In the genomic region with DNA sequence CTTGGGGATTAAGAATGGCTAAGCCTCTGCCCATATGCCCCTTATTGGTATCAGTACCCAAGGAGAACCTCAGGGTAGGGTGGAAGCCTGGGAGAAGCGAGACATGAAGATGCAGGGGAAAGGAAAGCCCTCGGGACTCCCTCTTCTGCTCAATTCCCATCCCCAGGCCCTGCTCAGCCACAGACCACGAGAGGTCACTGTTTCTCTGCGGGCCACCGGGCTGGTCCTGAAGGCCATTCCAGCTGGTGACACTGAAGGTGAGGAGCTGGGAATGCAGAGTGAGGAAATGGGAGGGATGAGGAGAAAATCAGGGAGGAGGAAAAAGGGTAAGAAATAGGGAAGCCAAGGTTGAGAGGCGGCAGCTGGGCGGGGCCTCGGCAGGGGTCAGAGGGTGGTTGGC, we compare ENCODE assay signal across 7 mouse cellular contexts. TPM values are rescaled to one million over a fixed set of nuclear protein-coding genes. Genes with fewer than 3 reads are reported as not detected.
DNase-seq lines count a peak whose midpoint lies in the region; ATAC-seq and TF ChIP-seq lines count a peak whose summit lies in the region.

No protein-coding gene starts in this region.

- no peaks in the 10 kb centered on the region for H3K36me3 ChIP-seq in liver, adult 2 months (ENCODE audit: control insufficient read depth, insufficient read depth, low read length)
- H3K36me3 ChIP-seq in liver, embryonic 12.5 days, result no peaks in the 10 kb centered on the region
- H3K36me3 ChIP-seq in midbrain, postnatal 0 days (ENCODE audit: insufficient read depth, low read length), result no peaks in the 10 kb centered on the region

- no peaks in the 10 kb centered on the region for H3K27me3 ChIP-seq in liver, adult 2 months (ENCODE audit: control insufficient read depth, insufficient read depth, low read length)
- no peaks in the 10 kb centered on the region for H3K27me3 ChIP-seq in liver, embryonic 12.5 days (replicated peaks)
- H3K27me3 ChIP-seq in midbrain, postnatal 0 days (ENCODE audit: insufficient read depth, low read length), result no peaks in the 10 kb centered on the region

- no peaks in the 10 kb centered on the region for H3K79me2 ChIP-seq in liver, adult 2 months (ENCODE audit: control insufficient read depth, insufficient read depth, low read length)

- H3K4me3 ChIP-seq in liver, adult 2 months (ENCODE audit: insufficient read depth, low read depth, low read length), result no peak overlapping the region
- H3K4me3 ChIP-seq in liver, embryonic 12.5 days, result no peak overlapping the region
- H3K4me3 ChIP-seq in midbrain, postnatal 0 days (ENCODE audit: low read depth, low read length), result no peak overlapping the region

- no peak overlapping the region for H3K27ac ChIP-seq in liver, adult 2 months (replicated peaks; ENCODE audit: insufficient read depth, low read depth, low read length)
- H3K27ac ChIP-seq in liver, embryonic 12.5 days, result no peak overlapping the region
- H3K27ac ChIP-seq in midbrain, postnatal 0 days (ENCODE audit: low read depth, low read length), result no peak overlapping the region

- DNase-seq in liver, adult 2 months (ENCODE audit: extremely low read depth, low read depth, low spot score), result no peak
- peak; percentile 59 for DNase-seq in embryo, embryonic 11 days
- peak; percentile 56 to 73 for DNase-seq in heart, postnatal 14 days
- DNase-seq in midbrain, postnatal 0 days (ENCODE audit: low spot score), result no peak
- no peak for DNase-seq in spleen, postnatal 14 days (ENCODE audit: low spot score in 2 of 2)
- DNase-seq in thymus, adult 18-20 months, result no peak

- TF ChIP-seq CTCF in liver, adult 2 months (IDR thresholded peaks at IDR 0.05; ENCODE audit: low read depth, low read length), result peak; percentile 56
- TF ChIP-seq CTCF in midbrain, postnatal 0 days (IDR thresholded peaks at IDR 0.05), result peak; percentile 69

- no peak overlapping the region for H3K4me2 ChIP-seq in liver, embryonic 12.5 days
- no peak overlapping the region for H3K4me2 ChIP-seq in midbrain, postnatal 0 days (ENCODE audit: low read depth, low read length, poor library complexity, severe bottlenecking)

- TF ChIP-seq POLR2A in liver, adult 2 months (IDR thresholded peaks at IDR 0.05; ENCODE audit: extremely low read depth, insufficient read depth, low read length), result no peak

- intact Hi-C loops in heart, postnatal 14 days (cut with DNase I), result loop anchor here (2.0 kb wide), 1 partner anchor 60 kb away; no protein-coding TSS in a partner anchor

- WGBS in liver, adult 2 months, result 32% methylated on average over 8 of the region's 8 CpGs
- WGBS in liver, embryonic 12.5 days (ENCODE audit: insufficient replicate concordance), result 34% methylated on average over 8 of the region's 8 CpGs
- 15% methylated on average over 8 of the region's 8 CpGs for WGBS in midbrain, postnatal 0 days

- no peak overlapping the region for H3K9ac ChIP-seq in liver, adult 2 months (ENCODE audit: low read depth, low read length)
- H3K9ac ChIP-seq in liver, embryonic 12.5 days, result no peak overlapping the region
- no peak overlapping the region for H3K9ac ChIP-seq in midbrain, postnatal 0 days (replicated peaks; ENCODE audit: low read length, poor library complexity, severe bottlenecking)

- no peaks in the 10 kb centered on the region for H3K9me3 ChIP-seq in liver, embryonic 12.5 days (replicated peaks)
- no peaks in the 10 kb centered on the region for H3K9me3 ChIP-seq in midbrain, postnatal 0 days (ENCODE audit: low read length)

- H3K4me1 ChIP-seq in liver, adult 2 months (ENCODE audit: control insufficient read depth, insufficient read depth, low read length), result peaks cover 2% of the 10 kb centered on the region; the same call in 1 of the 2 replicates
- H3K4me1 ChIP-seq in liver, embryonic 12.5 days, result 0 out of 2 replicates have a peak, but pooled peaks cover 3% of the 10 kb centered on the region
- no peaks in the 10 kb centered on the region; the same call in 1 of the 2 replicates for H3K4me1 ChIP-seq in midbrain, postnatal 0 days (ENCODE audit: insufficient read depth, low read length)

- no peak for ATAC-seq in liver, embryonic 12.5 days
- no peak for ATAC-seq in midbrain, postnatal 0 days (ENCODE audit: low FRiP score)

RNA-seq across cellular contexts. Expression of gene Mfsd6l, which starts 11.4 kb away (rescaled TPM):
- total RNA-seq in liver, adult 2 months (2014; rRNA removed), result not detected in 2 replicates
- 0.06 and 0.07 TPM in 2 replicates for polyA plus RNA-seq in liver, adult 2 months (2012; rRNA removed)
- not detected in 2 replicates for polyA plus RNA-seq in liver, embryonic 12.5 days (2016; fragmentation: Nextera tagmentation; extraction: Ambion mirVana)
- total RNA-seq in heart, postnatal 14 days (2021), result under 1 TPM; 0.24 to 0.43 TPM
- total RNA-seq in midbrain, postnatal 0 days (2014; rRNA removed), result 0.11 and 0.33 TPM in 2 replicates
- 0.19 TPM in 1 of 2 replicates, not detected in the other for polyA plus RNA-seq in midbrain, postnatal 0 days (2015; fragmentation: Nextera tagmentation; extraction: Ambion mirVana)

RNA-seq across cellular contexts. Expression of gene Pik3r6, which starts 41.7 kb away (rescaled TPM):
- total RNA-seq in liver, adult 2 months (2014; rRNA removed), result 0.74 and 1.4 TPM in 2 replicates
- 0.37 and 0.73 TPM in 2 replicates for polyA plus RNA-seq in liver, adult 2 months (2012; rRNA removed)
- 1.4 and 1.8 TPM in 2 replicates for polyA plus RNA-seq in liver, embryonic 12.5 days (2016; fragmentation: Nextera tagmentation; extraction: Ambion mirVana)
- 1 to 10 TPM; 8.7 to 9.2 TPM for total RNA-seq in heart, postnatal 14 days (2021)
- total RNA-seq in midbrain, postnatal 0 days (2014; rRNA removed), result 1.8 and 2.2 TPM in 2 replicates
- 1.2 and 1.5 TPM in 2 replicates for polyA plus RNA-seq in midbrain, postnatal 0 days (2015; fragmentation: Nextera tagmentation; extraction: Ambion mirVana)

RNA-seq across cellular contexts. Expression of gene Ccdc42, which starts 42.3 kb away (rescaled TPM):
- not detected in 2 replicates for total RNA-seq in liver, adult 2 months (2014; rRNA removed)
- not detected in 2 replicates for polyA plus RNA-seq in liver, adult 2 months (2012; rRNA removed)
- 0.15 TPM in 1 of 2 replicates, not detected in the other for polyA plus RNA-seq in liver, embryonic 12.5 days (2016; fragmentation: Nextera tagmentation; extraction: Ambion mirVana)
- total RNA-seq in heart, postnatal 14 days (2021), result not detected
- total RNA-seq in midbrain, postnatal 0 days (2014; rRNA removed), result 0.33 TPM in 1 of 2 replicates, not detected in the other
- polyA plus RNA-seq in midbrain, postnatal 0 days (2015; fragmentation: Nextera tagmentation; extraction: Ambion mirVana), result 0.37 and 0.51 TPM in 2 replicates

Comparison
In these comparisons a context has a peak if more than half of its experiments do, and no peak if none do; other contexts are left out.
1. DNase-seq: peak in embryo, embryonic 11 days (single experiment) and heart, postnatal 14 days (2 of 2); none in liver, adult 2 months (single experiment), midbrain, postnatal 0 days (single experiment), spleen, postnatal 14 days (0 of 2) and thymus, adult 18-20 months (0 of 2).